Mouse (Mus musculus): Measurements from ENCODE around the gene Fundc2. TPM values are rescaled to one million over a fixed set of nuclear protein-coding genes. Genes with fewer than 3 reads are reported as not detected.

Gene Fundc2
- total RNA-seq (2021): 66.9 and 76.7 TPM in 2 replicates
- long read RNA-seq, transcript Fundc2-201 (5 exons, 2,562 nt): major isoform, 27 of 32 reads
- long read RNA-seq, partial matches to known transcripts: 3 of 32 reads
- long read RNA-seq, other reads (novel, unspliced or antisense): 2 of 32 reads

DNA sequence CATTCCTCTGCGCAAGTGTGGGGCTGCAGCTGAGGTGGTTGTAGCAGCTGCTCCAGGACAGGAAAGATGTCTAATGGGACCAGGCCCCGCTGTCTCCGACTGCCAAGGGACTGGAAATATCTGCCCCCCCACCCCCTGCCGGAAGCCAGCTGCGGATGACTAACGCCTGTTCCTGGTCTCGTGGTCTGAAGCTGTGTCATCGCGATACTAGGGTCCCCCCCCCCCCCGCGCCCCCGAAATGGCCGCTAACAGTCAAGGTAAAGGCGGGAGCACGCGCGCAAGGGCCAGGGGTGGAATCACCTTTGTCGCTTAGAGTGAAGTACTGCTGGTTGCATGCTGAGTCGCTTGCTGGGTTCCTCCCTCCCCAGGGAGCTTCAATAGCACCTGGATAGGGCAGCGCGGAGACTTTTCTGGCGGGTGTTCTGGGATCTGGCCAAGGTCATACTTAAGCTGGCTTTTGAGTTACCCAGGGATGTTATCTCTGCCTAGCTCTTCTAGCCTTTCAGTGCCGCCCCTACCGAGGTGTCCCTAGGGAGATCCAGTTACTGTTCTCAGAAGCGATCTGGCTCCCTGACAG lies at the start of gene Fundc2, which contains the start of gene F8:
Gene Fundc2, plus strand, starts transcription at position 205 of the 577 bp plus-strand sequence.
Gene F8, minus strand, starts transcription at position 421 of the 577 bp plus-strand sequence.
- DNase-seq: peak; percentile 71

DNA sequence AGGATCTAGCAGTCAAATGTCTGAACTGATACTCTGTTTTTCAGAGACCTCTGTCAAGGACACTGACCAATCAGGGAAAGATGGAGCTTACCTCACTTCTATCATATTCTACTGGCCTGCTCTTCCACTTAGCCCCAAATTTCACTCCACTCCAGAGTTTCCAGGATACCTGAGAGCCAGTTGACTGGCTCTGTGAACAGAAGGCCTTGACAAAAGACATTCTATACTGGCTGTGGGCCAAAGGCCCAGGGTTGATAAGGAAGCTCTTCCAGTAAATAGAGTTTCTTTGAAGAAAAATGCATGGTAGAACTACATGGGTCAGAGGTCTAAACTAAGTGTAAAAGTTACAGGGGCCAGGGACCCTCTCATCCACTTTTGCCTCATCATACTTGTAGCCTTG lies 12.0 kb upstream of the Fundc2 start:
- DNase-seq: peak; percentile 9

DNA sequence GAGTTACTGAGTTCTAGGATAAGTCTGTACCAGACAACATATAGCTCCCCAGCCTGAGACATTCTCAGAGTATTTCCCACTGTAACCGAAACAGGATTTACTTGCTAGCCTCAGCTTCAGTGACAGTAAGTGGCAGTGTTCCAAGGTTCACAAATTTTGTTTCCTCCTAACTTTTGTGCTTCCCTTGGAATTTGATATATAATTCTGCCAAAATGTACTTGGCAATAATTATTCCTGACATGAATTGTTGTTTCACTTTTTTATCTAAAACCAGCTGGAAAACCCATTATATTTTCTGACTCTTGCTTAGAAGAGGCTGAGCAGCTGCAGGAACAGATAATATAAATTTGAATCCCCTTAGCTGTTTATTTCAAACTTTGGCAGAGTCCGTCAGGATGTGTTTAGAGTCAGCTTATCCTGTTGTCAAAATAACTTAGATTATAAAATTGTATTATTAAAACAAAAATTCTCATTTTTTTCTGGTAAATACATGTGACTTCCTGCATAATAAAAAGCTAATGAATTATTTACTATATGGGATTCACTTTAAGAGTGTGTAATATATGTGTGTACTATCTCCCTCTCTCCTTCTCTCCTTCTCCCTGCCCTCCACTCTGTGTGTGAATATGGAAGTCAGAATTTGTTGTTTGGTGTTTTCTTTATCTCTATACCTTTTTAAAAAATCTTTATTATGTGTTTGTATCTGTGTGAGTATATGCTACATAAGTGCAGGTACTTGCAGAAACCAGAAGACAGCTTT lies 9.4 kb upstream of the Fundc2 start:
- no peak for DNase-seq

DNA sequence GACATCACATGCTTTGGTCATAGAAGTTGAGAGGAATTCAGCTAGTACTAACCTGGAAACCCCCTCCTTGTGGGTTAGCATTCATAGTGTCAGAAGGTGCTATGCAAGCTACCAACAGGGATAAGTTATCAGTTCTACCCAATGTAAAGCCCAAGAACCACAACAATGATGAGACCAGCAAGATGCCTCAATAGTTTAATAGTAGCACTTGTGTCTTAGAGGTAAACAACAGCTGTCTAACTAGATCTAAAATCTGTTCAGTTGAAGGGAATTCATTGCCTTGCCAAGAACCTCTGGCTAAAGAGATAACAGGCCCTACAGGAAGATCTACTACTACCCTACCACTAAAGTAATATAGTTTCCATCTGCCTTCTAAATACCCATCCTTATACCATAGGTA lies 5.4 kb upstream of the Fundc2 start:
- DNase-seq: no peak

DNA sequence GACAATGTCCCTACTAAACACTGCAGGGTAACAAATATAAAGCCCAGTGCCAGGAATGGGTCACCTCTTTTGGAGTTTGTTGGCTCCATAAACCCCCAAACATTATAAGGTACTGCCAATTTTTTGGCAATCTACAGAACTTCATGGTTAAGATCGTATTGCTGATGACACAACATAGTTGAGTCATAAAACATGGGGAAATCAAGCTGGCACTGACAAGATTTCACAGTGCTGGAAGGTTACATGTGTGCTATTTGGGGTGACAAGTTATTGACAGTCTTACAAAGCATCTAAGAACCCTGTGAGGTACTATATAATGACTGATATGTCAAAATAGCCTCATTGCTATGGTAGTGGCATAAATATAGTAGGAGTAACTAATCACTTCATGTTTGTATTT lies 1.0 kb upstream of the Fundc2 start:
- DNase-seq: no peak

DNA sequence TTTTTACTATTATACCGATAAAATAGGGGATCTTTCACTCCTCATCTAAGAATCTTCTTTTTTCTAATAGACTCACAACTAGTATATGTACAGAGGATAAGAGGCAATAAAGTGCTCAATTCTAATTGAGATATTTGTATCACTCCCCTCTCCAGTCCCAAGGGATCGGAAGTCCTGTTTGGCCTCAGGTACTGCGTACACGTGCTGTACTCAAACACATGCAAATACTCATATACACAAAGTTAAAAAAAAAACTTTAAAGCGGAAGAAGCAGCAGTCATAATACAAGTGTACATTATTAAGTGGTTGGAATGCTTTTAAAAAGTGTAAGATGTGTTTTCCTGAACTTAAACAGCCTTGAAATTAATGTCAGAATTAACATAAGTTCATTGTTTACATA lies 500 bp upstream of the Fundc2 start:
- DNase-seq: no peak

DNA sequence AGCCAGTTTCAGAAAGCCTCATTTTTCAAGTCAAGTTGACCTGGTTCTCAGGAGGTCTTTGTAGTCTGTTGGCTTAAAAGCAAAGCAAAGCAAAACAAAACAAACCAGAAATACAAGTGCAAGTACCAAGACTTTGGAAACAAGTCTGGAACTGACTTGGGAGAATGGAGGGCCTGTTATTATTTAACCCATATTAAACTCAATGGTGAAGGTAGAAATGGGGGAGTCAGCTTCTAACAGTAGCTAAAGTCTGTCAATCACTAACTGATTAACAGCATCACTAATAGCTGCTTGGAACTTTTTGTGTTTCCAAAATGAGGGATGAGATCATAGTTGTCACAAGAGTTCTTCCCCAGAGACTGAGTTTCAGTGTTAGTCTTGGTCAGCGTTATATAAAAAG lies 17.3 kb downstream of the Fundc2 start:
- no peak for DNase-seq

DNA sequence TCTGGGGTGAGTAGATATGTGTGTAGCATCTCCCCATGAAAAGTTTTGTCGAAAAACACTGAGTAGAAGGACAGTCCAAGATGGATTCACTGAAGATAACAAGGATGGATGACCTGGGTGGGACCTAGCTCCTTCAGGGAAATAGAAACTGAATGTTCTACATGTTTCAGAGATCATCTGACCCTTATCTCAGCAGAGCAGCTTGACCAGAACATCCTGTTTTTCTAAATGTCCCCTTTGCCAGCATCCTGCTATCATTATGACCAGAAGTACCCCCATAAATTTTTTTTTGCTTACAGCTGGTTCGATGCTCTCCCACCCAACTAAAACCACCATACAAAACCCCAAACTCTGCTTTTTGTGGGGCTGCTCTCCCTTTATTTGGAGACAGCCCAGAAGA lies 20.5 kb downstream of the Fundc2 start:
- no peak for DNase-seq

DNA sequence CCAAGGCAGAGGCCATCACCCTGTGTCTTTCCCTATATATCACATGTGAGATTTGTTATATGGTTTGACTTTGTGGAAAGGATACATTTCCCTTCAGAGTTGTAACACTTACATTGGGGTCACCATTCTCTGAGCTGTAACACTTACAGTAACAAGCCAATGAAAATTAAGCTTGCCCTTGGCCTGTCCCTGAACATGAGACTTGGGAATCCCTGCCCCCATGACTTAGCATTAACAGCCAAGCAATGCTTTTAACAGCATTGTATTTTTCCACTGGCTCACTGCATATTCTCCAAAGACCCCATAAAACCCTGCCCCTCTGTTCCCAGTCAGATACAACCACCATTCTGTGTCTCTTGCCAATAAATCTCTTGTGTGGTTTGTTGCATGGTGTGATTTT lies 21.2 kb downstream of the Fundc2 start:
- no peak for DNase-seq

DNA sequence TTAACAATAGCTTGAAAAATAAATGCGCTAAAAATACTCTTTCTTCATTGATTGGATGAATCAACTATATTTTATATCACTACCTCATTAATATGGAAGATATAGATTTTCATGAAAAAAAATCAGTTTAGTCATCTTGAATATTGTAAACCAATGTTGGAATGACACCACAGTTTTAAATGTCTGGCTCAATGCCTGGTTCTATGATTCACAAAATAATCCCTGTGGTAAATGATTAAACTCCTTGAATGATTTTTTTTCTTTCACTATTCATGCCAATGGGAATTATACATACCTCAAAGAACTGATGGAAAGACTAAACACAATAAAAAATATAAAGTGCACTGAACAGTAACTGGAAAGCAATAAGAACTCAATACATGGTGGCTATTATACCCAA lies 27.5 kb downstream of the Fundc2 start:
- no peak for DNase-seq

DNA sequence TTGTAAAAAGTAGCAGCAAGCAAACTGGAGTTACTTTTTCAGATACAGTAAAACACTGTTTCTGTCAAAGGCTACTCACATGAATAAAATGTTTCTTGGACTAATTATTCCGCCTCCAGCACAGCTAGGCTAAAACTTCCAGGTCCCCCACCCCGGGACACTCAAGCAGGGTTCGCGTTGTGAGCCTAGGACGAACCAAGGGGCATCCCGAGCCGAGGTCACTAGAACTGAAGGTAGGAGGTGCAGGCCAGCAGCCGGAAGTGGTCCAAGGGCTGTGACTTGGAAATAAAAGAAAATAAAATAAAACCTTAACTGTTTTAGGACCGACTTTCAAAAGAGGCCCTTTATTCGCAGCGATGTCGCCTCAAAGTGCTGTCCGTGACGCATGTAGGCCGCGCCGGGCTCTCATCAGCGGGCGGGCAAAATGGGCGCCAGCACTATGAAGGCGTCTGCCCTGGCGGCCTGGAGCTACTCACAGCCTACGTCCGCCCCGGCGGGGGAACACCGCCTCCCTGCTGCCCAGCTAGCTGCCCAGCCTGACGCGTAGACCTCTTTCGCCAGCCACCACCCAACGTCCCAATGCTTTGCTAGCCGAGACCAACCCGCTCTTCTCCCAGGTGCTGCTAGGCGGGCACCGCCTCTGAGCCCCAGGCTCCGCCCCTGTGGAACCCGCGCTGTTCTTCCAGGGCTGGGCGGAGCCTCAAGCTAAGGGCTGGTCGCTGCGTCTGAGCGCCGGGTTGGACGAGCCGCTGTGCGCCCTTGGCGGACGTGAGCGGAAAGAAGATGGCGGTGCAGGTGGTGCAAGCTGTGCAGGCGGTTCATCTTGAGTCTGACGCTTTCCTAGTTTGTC lies 34.0 kb downstream of the Fundc2 start, which contains the start of the genes Cmc4, Mtcp1 and Brcc3:
Gene Cmc4, minus strand, starts transcription at position 649 of the 850 bp plus-strand sequence.
Gene Mtcp1, minus strand, starts transcription at position 653 of the 850 bp plus-strand sequence.
Gene Brcc3, plus strand, starts transcription at position 693 of the 850 bp plus-strand sequence.
- DNase-seq: peak; percentile 83

Other genes starting within 250 kb of the Fundc2 start
- gene Smim9, start 218.6 kb upstream of the Fundc2 start, total RNA-seq (2021): not detected in 2 replicates
- 6.8 and 9.9 TPM in 2 replicates for gene F8, start 216 bp downstream of the Fundc2 start, total RNA-seq (2021)
- gene Cmc4, start 34.2 kb downstream of the Fundc2 start, total RNA-seq (2021): 10.0 and 12.2 TPM in 2 replicates
- gene Mtcp1, start 34.2 kb downstream of the Fundc2 start, total RNA-seq (2021): 11.4 and 12.1 TPM in 2 replicates
- 27.7 and 29.1 TPM in 2 replicates for gene Brcc3, start 34.2 kb downstream of the Fundc2 start, total RNA-seq (2021)
- 37.4 and 43.1 TPM in 2 replicates for gene Vbp1, start 131.9 kb downstream of the Fundc2 start, total RNA-seq (2021)
- 0.95 and 1.3 TPM in 2 replicates for gene Rab39b, start 195.8 kb downstream of the Fundc2 start, total RNA-seq (2021)

Measured in adrenal gland, postnatal 25 days (tissue).